Mouse (Mus musculus) induced T-regulatory cell, adult 2 months (primary cell): ENCODE measurements around the gene Gm12216.

Experiments
- DNase-seq: peaks from one replicate; pipeline ENCODE4 v3.0.0-alpha.2; 2012; ENCODE audit warnings: low read depth

Gene Gm12216

DNA sequence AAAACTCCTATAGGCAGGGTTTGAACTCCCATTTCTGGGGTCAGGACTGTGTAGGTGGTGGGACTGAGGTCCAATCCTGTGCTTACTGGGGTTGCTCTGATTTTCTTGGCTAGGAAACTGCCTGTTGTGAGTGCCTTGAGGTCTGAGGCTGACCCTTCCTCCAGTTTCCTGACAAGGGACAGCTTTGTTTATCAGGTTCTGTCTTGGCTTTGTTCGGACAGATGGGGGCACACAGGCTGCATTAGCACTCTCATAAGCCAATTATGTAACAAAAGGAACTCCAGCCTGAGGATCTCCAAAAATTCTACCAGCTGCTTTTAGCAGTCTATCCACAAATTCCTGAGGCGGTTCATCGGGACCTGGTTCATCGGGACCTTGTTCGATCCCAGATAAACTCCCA lies 116.7 kb downstream of the Gm12216 start:
- DNase-seq = no peak

DNA sequence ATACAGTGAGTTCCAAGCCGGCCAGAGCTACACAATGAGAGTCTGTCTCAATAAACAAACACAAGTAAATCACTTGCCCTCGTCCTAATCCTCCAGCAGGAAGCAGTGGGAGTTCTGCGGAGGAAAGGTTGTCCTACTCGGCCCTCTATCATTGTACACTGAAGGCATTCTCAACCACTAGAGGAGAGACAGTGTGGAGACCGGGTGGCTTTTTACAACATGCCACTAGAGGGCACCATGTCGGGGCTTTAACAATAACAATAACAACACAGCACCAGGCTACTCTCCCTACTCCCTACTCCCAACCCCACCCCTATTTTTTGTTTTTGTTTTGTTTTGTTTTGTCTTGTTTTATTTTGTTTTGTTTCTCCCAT lies 121.5 kb downstream of the Gm12216 start:
- peak; percentile 90 for DNase-seq

DNA sequence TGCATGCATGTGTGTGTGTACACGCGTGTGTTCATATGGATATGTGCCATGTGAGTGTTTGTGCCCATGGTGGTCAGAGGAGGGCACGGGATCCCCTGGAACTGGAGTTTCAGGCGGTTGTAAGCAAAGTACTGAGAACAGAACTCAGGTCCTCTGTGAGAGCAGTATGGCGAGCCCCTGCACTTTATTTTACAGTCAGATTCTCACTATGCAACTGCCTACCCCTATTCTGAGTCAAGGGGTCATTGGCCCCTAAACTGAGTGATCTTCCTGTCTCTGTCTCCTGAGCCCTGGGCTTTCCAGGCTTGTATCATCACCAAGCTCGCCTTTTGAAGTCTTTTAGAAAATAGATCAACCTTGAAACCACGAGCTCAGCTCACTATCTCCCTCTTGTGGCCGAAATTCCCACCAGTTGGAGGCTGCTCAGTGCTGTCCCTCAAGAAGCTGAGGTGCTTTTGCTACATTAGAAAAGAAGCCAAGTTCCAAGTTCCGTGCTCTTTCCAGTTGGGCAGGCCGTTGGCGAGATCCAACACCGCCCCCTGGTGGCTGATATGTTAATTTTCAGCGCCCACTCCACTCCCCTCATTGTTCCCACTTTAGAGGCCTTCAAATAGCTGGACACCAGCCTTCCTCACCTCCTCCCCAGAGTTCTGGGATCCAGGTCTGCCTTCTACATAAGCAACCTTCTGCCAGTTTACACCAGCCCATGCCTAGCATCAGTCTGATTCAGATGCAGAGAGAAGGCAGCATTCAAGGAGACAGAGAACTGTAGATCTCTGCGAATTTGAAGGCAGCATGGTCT lies 122.1 kb downstream of the Gm12216 start:
- DNase-seq = peak; percentile 94

DNA sequence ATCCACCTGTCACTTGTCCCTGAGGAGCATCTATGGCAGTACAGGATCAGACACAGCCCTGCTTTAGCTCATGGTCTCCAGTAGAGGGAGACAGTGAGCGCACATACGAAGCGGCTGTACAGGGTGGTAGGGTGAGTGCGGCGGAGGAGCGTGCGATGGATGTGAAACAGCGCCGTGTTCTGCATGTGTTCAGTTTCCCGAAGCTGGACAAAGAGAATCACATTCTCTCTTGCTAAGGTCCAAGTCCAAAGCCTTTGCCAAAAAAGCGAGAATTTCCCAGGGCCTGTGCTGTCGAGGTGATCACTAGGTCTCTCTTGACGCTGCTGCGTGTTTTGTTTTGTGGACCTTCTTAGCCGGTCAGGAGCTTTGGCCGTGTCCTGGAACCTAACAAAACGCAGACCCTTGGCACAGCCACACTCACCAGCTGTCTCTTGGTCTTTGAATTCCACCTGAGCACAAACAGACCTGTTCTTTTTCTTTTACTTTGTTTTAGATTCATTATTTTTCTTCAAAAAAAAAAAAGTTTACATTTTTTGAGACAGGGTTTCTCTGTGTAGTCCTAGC lies 123.3 kb downstream of the Gm12216 start:
- peak; percentile 93 for DNase-seq

DNA sequence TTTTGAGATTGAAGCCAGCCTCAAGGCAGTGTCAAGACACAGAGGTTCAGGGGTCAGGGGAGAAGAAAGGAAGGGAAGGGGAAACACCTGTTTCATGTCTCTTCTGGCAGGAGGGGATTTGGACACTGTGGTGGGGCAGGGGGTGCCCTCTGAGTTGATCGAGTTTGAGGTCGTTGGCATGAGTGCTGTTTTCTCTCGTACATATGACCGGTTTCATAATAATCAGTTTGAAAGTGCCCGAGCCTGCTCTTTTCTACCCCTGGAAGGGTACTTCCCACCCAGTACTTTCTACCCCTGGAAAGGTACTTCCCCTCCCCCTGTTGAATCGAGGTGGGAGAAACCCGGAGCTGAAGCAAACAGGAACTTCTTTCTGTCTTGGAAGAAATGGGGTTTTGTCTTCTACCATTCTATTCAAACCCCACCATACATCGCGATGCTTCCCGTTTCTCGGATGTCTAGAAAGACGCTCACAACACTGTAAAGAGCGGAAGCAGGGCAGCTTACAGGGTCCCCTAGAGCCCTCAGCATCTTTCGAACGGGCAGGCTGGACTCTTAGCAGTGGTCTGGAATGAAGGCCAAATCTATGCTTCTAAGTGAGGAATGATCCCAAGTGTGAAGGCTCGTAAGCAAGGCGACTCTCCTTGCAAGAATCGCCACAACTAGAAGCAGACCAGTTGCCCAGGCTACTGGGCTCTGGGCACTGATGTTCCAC lies 123.9 kb downstream of the Gm12216 start:
- no peak for DNase-seq

DNA sequence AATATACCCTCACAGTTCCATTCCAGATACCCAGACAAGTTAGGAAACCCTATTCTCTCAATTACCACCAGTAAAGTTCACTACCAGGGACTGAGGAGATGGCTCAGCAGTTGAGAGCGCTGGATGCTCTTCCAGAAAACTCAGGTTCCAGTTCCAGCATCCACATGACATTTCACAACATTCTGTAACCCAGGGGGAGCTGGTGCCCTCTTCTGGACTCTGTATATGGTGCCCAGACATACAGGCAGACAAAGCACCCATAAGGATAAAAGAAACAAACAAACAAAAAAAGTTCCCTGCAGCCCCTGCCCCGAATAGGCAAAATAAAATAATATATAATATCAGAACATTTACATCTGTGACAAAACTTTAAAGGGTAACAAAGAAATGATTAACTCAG lies 124.6 kb downstream of the Gm12216 start:
- peak; percentile 29 for DNase-seq

DNA sequence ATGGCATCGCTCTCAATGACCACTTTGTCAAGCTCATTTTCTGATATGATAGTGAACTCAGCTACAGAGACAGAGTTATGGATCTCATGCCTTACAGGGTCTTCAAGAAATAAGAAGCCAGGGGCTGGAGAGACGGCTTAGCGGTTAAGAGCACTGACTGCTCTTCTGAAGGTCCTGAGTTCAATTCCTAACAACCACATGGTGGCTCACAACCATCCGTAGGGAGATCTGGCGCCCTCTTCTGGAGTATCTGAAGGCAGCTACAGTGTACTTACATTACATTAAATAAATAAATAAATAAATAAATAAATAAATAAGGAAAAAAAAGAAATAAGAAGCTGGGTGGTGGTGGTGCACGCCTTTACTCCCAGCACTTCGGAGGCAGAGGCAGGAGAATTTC lies 125.2 kb downstream of the Gm12216 start:
- DNase-seq = peak; percentile 70
